Mouse (Mus musculus) small intestine, adult 2 months (tissue): ENCODE results near the gene Golph3.

Experiments
- CTCF ChIP-seq: fragments of 200-500 bp; IDR thresholded peaks from 2 replicates; pipeline ENCODE4 v1.5.1; 2012; ENCODE audit warnings: low read depth, mild to moderate bottlenecking, control low read depth, inconsistent platforms, low read length, moderate library complexity, mixed read lengths; ENCODE audit not compliant: insufficient replicate concordance, insufficient read length; ENCODE audit errors: extremely low read depth
- POLR2A ChIP-seq: fragments of 200-500 bp; IDR thresholded peaks from 2 replicates; pipeline ENCODE4 v1.6.1; 2012; ENCODE audit warnings: low read depth, mild to moderate bottlenecking, control low read depth, inconsistent platforms, low read length, moderate library complexity

DNA sequence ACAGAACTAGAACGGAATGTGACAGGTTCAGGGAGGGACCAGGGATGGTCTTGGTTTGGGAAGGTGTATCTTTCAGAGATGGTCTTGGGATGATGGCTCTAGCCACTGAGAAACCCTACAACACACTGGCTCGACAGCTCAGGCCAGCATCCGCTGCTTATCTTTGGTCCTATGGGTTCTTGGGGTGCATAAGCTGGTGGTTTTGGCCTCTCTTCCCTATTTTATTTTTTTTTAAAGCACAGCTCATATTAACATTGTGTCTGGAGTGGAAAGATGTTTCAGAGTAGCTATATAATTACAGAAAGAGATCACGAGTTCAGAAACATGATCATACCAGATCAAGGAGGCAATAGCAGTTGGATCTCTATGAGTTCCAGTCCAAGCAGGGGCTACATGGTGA lies 42.8 kb downstream of the Golph3 start:
- no peak for TF ChIP-seq CTCF
- TF ChIP-seq POLR2A: no peak
